Mouse (Mus musculus) hindbrain, postnatal 0 days (tissue): ENCODE data around the gene Aph1a. TPM values are rescaled to one million over a fixed set of nuclear protein-coding genes. Genes with fewer than 3 reads are reported as not detected.
A peak's percentile ranks its signal among the peaks of the same experiment; 100 is the strongest.

Experiments
- ATAC-seq: fragments of 200-750 bp; cut with Nextera tagmentation; 2 replicates; pipeline ENCODE4 v1.8.0; 2017; ENCODE audit warnings: mild to moderate bottlenecking, moderate TSS enrichment, moderate library complexity
- DNase-seq: peaks from one replicate; pipeline ENCODE4 v3.0.0-alpha.2; 2015; ENCODE audit warnings: low spot score
- H3K27ac ChIP-seq: fragments of 300-500 bp; sonication (generic); 2 replicates; pipeline ENCODE4 v1.5.1; 2014; ENCODE audit warnings: mild to moderate bottlenecking
- H3K27me3 ChIP-seq: fragments of 300-500 bp; sonication (generic); 2 replicates; pipeline ENCODE4 v1.6.1; 2014; ENCODE audit warnings: low read length, mixed read lengths; ENCODE audit not compliant: insufficient read depth
- H3K36me3 ChIP-seq: fragments of 300-500 bp; sonication (generic); 2 replicates; pipeline ENCODE4 v1.6.1; 2014; ENCODE audit warnings: low read length, mixed read lengths; ENCODE audit not compliant: insufficient read depth
- H3K4me1 ChIP-seq: fragments of 300-500 bp; sonication (generic); 2 replicates; pipeline ENCODE4 v1.6.1; 2014; ENCODE audit warnings: antibody characterized with exemption, low read length, mixed read lengths; ENCODE audit not compliant: insufficient read depth
- H3K4me2 ChIP-seq: fragments of 300-500 bp; sonication (generic); 2 replicates; pipeline ENCODE4 v1.6.1; 2014; ENCODE audit warnings: low read depth, mild to moderate bottlenecking, low read length, moderate library complexity, mixed read lengths
- H3K4me3 ChIP-seq: fragments of 300-500 bp; sonication (generic); 2 replicates; pipeline ENCODE4 v1.5.1; 2014; ENCODE audit warnings: low read length
- H3K9ac ChIP-seq: fragments of 300-500 bp; sonication (generic); replicated peaks from 2 replicates; pipeline ENCODE4 v1.6.1; 2014; ENCODE audit warnings: mild to moderate bottlenecking, low read length, moderate library complexity, mixed read lengths
- H3K9me3 ChIP-seq: fragments of 300-500 bp; sonication (generic); 2 replicates; pipeline ENCODE4 v1.6.1; 2016; ENCODE audit warnings: low read length, mixed read lengths
- CTCF ChIP-seq: IDR thresholded peaks from 2 replicates; pipeline ENCODE4 v1.5.1; 2016; ENCODE audit warnings: antibody characterized with exemption, control low read depth, low read depth
- WGBS: fragments of 180-500 bp; shearing (Covaris S2); extraction: QIAGEN DNeasy Blood & Tissue Kit; methylation state at CpG from one replicate; pipeline ENCODE4 v1.1.7; 2014; 5-methylcytosine and 5-hydroxymethylcytosine counted together
- polyA plus RNA-seq: library from polyadenylated mRNA; unstranded; fragments of >200 nt; fragmentation: Nextera tagmentation; extraction: Ambion mirVana; gene quantifications from 2 replicates; pipeline ENCODE4 v1.2.1, GENCODE M21; 2015
- total RNA-seq: library from RNA; depleted of rRNA; stranded (reverse); fragments of >200 nt; gene quantifications from 2 replicates; pipeline ENCODE4 v1.2.3, GENCODE M21; 2014; rRNA removed

The Aph1a gene
- total and polyA plus RNA-seq, 2 experiments from 2014 or later = 41.1 to 99.4 TPM

GRCm38 (mm10) chr3:95944742-95945141 lies 51.0 kb downstream of the Aph1a start:
- ATAC-seq (no peak), DNase-seq (no peak)
- Histone ChIP-seq H3K9ac (no peak overlapping the region), H3K36me3 (peaks cover 11% of the 10 kb centered on the region; the same call in 1 of the 2 replicates), H3K4me2 (no peak overlapping the region), H3K27me3 (no peaks in the 10 kb centered on the region), H3K9me3 (no peaks in the 10 kb centered on the region), H3K27ac (no peak overlapping the region), H3K4me1 (no peaks in the 10 kb centered on the region), H3K4me3 (no peak overlapping the region)
- 87% methylated on average over 8 of the region's 8 CpGs for WGBS
- no peak for TF ChIP-seq CTCF

- H3K27me3 ChIP-seq = no peaks in the 10 kb centered on the region
- no peak overlapping the region for H3K27ac ChIP-seq
- H3K4me2 ChIP-seq = no peak overlapping the region
- no peaks in the 10 kb centered on the region for H3K9me3 ChIP-seq
- 55% methylated on average over 14 of the region's 14 CpGs for WGBS
- no peaks in the 10 kb centered on the region for H3K4me1 ChIP-seq
- peaks cover 4% of the 10 kb centered on the region; the same call in 1 of the 2 replicates for H3K36me3 ChIP-seq
- no peak for ATAC-seq
- no peak for TF ChIP-seq CTCF
- DNase-seq = peak; percentile 40
- H3K4me3 ChIP-seq = no peak overlapping the region
- no peak overlapping the region for H3K9ac ChIP-seq
Observed at GRCm38 (mm10) chr3:95945731-95946240, 52.0 kb downstream of the Aph1a start.

Other genes starting within 250 kb of the Aph1a start
- 110 and 126 TPM in 2 replicates for gene Mcl1, start 235.2 kb upstream of the Aph1a start, total RNA-seq
- 38.8 and 41.5 TPM in 2 replicates for gene Mcl1, start 235.2 kb upstream of the Aph1a start, polyA plus RNA-seq
- 1.0 and 1.6 TPM in 2 replicates for gene Adamtsl4, start 206.1 kb upstream of the Aph1a start, total RNA-seq
- gene Adamtsl4, start 206.1 kb upstream of the Aph1a start, polyA plus RNA-seq = 1.4 and 2.1 TPM in 2 replicates
- gene Ecm1, start 154.4 kb upstream of the Aph1a start, total RNA-seq = 11.4 and 14.3 TPM in 2 replicates
- gene Ecm1, start 154.4 kb upstream of the Aph1a start, polyA plus RNA-seq = 8.9 and 11.4 TPM in 2 replicates
- 32.8 and 40.3 TPM in 2 replicates for gene Tars2, start 133.8 kb upstream of the Aph1a start, total RNA-seq
- gene Tars2, start 133.8 kb upstream of the Aph1a start, polyA plus RNA-seq = 39.5 and 40.9 TPM in 2 replicates
- 22.7 and 24.3 TPM in 2 replicates for gene Rprd2, start 75.1 kb upstream of the Aph1a start, total RNA-seq
- 20.3 and 21.2 TPM in 2 replicates for gene Rprd2, start 75.1 kb upstream of the Aph1a start, polyA plus RNA-seq
- 2.6 and 7.7 TPM in 2 replicates for gene Prpf3, start 38.1 kb upstream of the Aph1a start, total RNA-seq
- gene Prpf3, start 38.1 kb upstream of the Aph1a start, polyA plus RNA-seq = 22.6 and 23.0 TPM in 2 replicates
- gene Mrps21, start 22.4 kb upstream of the Aph1a start, total RNA-seq = 128 and 145 TPM in 2 replicates
- 271 and 273 TPM in 2 replicates for gene Mrps21, start 22.4 kb upstream of the Aph1a start, polyA plus RNA-seq
- gene Ciart, start 11.7 kb upstream of the Aph1a start, total RNA-seq = 2.5 and 4.3 TPM in 2 replicates
- 7.5 and 11.4 TPM in 2 replicates for gene Ciart, start 11.7 kb upstream of the Aph1a start, polyA plus RNA-seq
- gene BC028528, start 2.0 kb upstream of the Aph1a start, total RNA-seq = 2.6 and 5.5 TPM in 2 replicates
- 21.3 and 23.3 TPM in 2 replicates for gene BC028528, start 2.0 kb upstream of the Aph1a start, polyA plus RNA-seq
- gene Car14, start 10.7 kb downstream of the Aph1a start, total RNA-seq = 7.5 and 9.4 TPM in 2 replicates
- gene Car14, start 10.7 kb downstream of the Aph1a start, polyA plus RNA-seq = 16.7 and 17.8 TPM in 2 replicates
- 26.2 and 27.5 TPM in 2 replicates for gene Anp32e, start 35.3 kb downstream of the Aph1a start, total RNA-seq
- 127 and 128 TPM in 2 replicates for gene Anp32e, start 35.3 kb downstream of the Aph1a start, polyA plus RNA-seq
- gene Plekho1, start 102.0 kb downstream of the Aph1a start, total RNA-seq = 45.5 and 57.8 TPM in 2 replicates
- 37.9 and 39.0 TPM in 2 replicates for gene Plekho1, start 102.0 kb downstream of the Aph1a start, polyA plus RNA-seq
- gene Vps45, start 164.5 kb downstream of the Aph1a start, total RNA-seq = 22.1 and 24.9 TPM in 2 replicates
- gene Vps45, start 164.5 kb downstream of the Aph1a start, polyA plus RNA-seq = 59.3 and 61.8 TPM in 2 replicates
- gene Otud7b, start 210.6 kb downstream of the Aph1a start, total RNA-seq = 10.1 and 23.6 TPM in 2 replicates
- 9.0 and 11.7 TPM in 2 replicates for gene Otud7b, start 210.6 kb downstream of the Aph1a start, polyA plus RNA-seq